Mouse (Mus musculus): Measurements from ENCODE around the gene Cysltr2. TPM values are rescaled to one million over a fixed set of nuclear protein-coding genes. Genes with fewer than 3 reads are reported as not detected.

The Cysltr2 gene
- polyA plus RNA-seq (2015; fragmentation: Nextera tagmentation; extraction: Ambion mirVana), result 13.4 and 16.4 TPM in 2 replicates

- DNase-seq (ENCODE audit: low spot score), result peak; percentile 7
Measured at GRCm38 (mm10) chr14:73048937-73049336, at the start of gene Cysltr2. TSS of gene Cysltr2 (minus strand) at chr14:73049114.

- DNase-seq (ENCODE audit: low spot score), result no peak
Measured at GRCm38 (mm10) chr14:73094802-73095550, 46.1 kb upstream of the Cysltr2 start.

GRCm38 (mm10) chr14:73092871-73093270 is 44.0 kb upstream of the Cysltr2 start:
- DNase-seq (ENCODE audit: low spot score), result no peak

GRCm38 (mm10) chr14:73088224-73088623 is 39.3 kb upstream of the Cysltr2 start:
- DNase-seq (ENCODE audit: low spot score), result peak; percentile 30

- DNase-seq (ENCODE audit: low spot score), result peak; percentile 73
Measured at GRCm38 (mm10) chr14:73087746-73088145, 38.8 kb upstream of the Cysltr2 start.

GRCm38 (mm10) chr14:73087247-73087646 is 38.3 kb upstream of the Cysltr2 start:
- DNase-seq (ENCODE audit: low spot score), result no peak

- DNase-seq (ENCODE audit: low spot score), result no peak
Measured at GRCm38 (mm10) chr14:73086425-73086824, 37.5 kb upstream of the Cysltr2 start.

GRCm38 (mm10) chr14:73083563-73083962 is 34.6 kb upstream of the Cysltr2 start:
- DNase-seq (ENCODE audit: low spot score), result no peak

GRCm38 (mm10) chr14:73064460-73064859 is 15.5 kb upstream of the Cysltr2 start:
- no peak for DNase-seq (ENCODE audit: low spot score)

- DNase-seq (ENCODE audit: low spot score), result no peak
Measured at GRCm38 (mm10) chr14:73058755-73059154, 9.8 kb upstream of the Cysltr2 start.

GRCm38 (mm10) chr14:73057764-73058163 is 8.8 kb upstream of the Cysltr2 start:
- DNase-seq (ENCODE audit: low spot score), result no peak

- no peak for DNase-seq (ENCODE audit: low spot score)
Measured at GRCm38 (mm10) chr14:73056813-73057212, 7.9 kb upstream of the Cysltr2 start.

- DNase-seq (ENCODE audit: low spot score), result peak; percentile 72
Measured at GRCm38 (mm10) chr14:73045199-73045928, 3.5 kb downstream of the Cysltr2 start.

GRCm38 (mm10) chr14:73041689-73042088 is 7.2 kb downstream of the Cysltr2 start:
- DNase-seq (ENCODE audit: low spot score), result no peak

- DNase-seq (ENCODE audit: low spot score), result no peak
Measured at GRCm38 (mm10) chr14:73033290-73033689, 15.6 kb downstream of the Cysltr2 start.

- no peak for DNase-seq (ENCODE audit: low spot score)
Measured at GRCm38 (mm10) chr14:73031218-73031617, 17.7 kb downstream of the Cysltr2 start.

- DNase-seq (ENCODE audit: low spot score), result no peak
Measured at GRCm38 (mm10) chr14:73017272-73017671, 31.6 kb downstream of the Cysltr2 start.

GRCm38 (mm10) chr14:73015386-73015785 is 33.5 kb downstream of the Cysltr2 start:
- DNase-seq (ENCODE audit: low spot score), result peak; percentile 85

- no peak for DNase-seq (ENCODE audit: low spot score)
Measured at GRCm38 (mm10) chr14:73013723-73014544, 35.0 kb downstream of the Cysltr2 start.

- no peak for DNase-seq (ENCODE audit: low spot score)
Measured at GRCm38 (mm10) chr14:73001814-73002213, 47.1 kb downstream of the Cysltr2 start.

GRCm38 (mm10) chr14:73000325-73000724 is 48.6 kb downstream of the Cysltr2 start:
- DNase-seq (ENCODE audit: low spot score), result peak; percentile 62

GRCm38 (mm10) chr14:72998111-72998510 is 50.8 kb downstream of the Cysltr2 start:
- DNase-seq (ENCODE audit: low spot score), result no peak

Data from thymus, postnatal 0 days (tissue).